Mouse (Mus musculus) thymus, adult 2 months (tissue): ENCODE data around the gene Pofut1. TPM values are rescaled to one million over a fixed set of nuclear protein-coding genes. Genes with fewer than 3 reads are reported as not detected.

ENCODE experiments used
- DNase-seq: peaks from one replicate; pipeline ENCODE4 v3.0.0; 2021
- H3K27ac ChIP-seq: fragments of 200-500 bp; 2 replicates; pipeline ENCODE4 v1.5.1; 2012; ENCODE audit warnings: low read length, control low read depth; ENCODE audit not compliant: control insufficient read depth, insufficient read depth
- H3K27me3 ChIP-seq: fragments of 200-500 bp; 2 replicates; pipeline ENCODE4 v1.6.1; 2012; ENCODE audit warnings: mild to moderate bottlenecking, low read length, moderate library complexity, mixed read lengths; ENCODE audit not compliant: control insufficient read depth, insufficient read depth
- H3K36me3 ChIP-seq: fragments of 200-500 bp; 2 replicates; pipeline ENCODE4 v1.6.1; 2012; ENCODE audit warnings: mild to moderate bottlenecking, low read length, moderate library complexity; ENCODE audit not compliant: control insufficient read depth, insufficient read depth
- H3K4me1 ChIP-seq: fragments of 200-500 bp; replicated peaks from 2 replicates; pipeline ENCODE4 v1.6.1; 2012; ENCODE audit warnings: low read length; ENCODE audit not compliant: control insufficient read depth, insufficient read depth
- H3K4me3 ChIP-seq: fragments of 200-500 bp; 2 replicates; pipeline ENCODE4 v1.5.1; 2012; ENCODE audit warnings: mild to moderate bottlenecking, low read length, control low read depth, moderate library complexity; ENCODE audit not compliant: control insufficient read depth, insufficient read depth
- CTCF ChIP-seq: fragments of 200-500 bp; IDR thresholded peaks from 2 replicates; pipeline ENCODE4 v1.5.1; 2012; ENCODE audit warnings: mild to moderate bottlenecking, control low read depth, low read length, moderate library complexity, borderline replicate concordance; ENCODE audit not compliant: control insufficient read depth, poor library complexity, insufficient read depth; ENCODE audit errors: extremely low read depth
- POLR2A ChIP-seq: fragments of 200-500 bp; IDR thresholded peaks from 2 replicates; pipeline ENCODE4 v1.6.1; 2012; ENCODE audit warnings: mild to moderate bottlenecking, low read length, control low read depth, moderate library complexity; ENCODE audit not compliant: control insufficient read depth, poor library complexity, insufficient read depth; ENCODE audit errors: extremely low read depth
- WGBS: fragments of 180-500 bp; shearing (Covaris S2); methylation state at CpG from one replicate; pipeline ENCODE4 v1.1.7; 2018; 5-methylcytosine and 5-hydroxymethylcytosine counted together
- polyA plus RNA-seq: library from polyadenylated mRNA; depleted of rRNA; stranded (reverse); fragments of >200 nt; gene quantifications from 2 replicates; pipeline ENCODE4 v1.2.3, GENCODE M21; 2012

Pofut1 gene
- polyA plus RNA-seq, 1 experiment: 30.2 TPM

DNA sequence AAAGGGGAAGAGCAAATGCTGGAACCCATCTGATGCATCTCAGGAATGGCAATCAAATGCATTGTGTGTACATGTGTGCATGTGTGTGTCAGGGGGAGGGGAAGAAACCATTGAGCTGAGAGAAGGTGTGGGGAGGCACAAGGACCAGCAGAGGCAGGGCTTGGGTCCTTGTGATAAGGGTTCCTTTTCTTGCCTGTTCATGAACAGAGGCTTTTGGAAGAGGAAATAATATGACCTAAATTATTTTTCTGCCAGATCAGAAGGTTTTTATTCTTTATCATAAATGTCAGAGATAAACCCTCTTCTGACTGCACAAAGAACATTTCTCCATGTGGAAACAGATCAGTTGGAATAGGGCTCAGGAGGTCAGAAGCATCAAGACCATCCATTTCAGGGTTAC is 19.2 kb upstream of the Pofut1 start:
- no peak overlapping the region for H3K4me3 ChIP-seq
- H3K27ac ChIP-seq: no peak overlapping the region
- no peak for TF ChIP-seq CTCF
- DNase-seq: no peak
- H3K27me3 ChIP-seq: no peaks in the 10 kb centered on the region
- H3K36me3 ChIP-seq: no peaks in the 10 kb centered on the region
- peaks cover 11% of the 10 kb centered on the region for H3K4me1 ChIP-seq

DNA sequence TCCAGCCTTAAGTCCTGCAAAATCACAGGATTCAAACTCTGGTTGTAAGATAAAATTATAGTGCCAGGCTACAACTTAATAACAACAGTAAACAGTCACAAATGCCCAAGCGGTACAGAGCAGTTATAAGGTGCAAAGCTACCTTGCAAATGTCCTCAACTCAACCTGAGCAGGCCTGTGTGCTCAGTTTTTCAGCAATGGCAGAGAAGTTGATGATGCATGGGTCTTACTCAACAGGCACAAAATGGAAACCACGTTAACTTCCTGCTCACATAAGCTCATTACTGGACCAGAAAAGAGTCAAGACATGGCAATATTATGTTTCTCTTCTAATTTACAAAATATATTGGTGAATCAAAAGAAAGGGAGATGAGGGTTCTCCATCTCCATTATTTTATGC is 18.8 kb upstream of the Pofut1 start:
- H3K4me3 ChIP-seq: no peak overlapping the region
- H3K27ac ChIP-seq: no peak overlapping the region

DNA sequence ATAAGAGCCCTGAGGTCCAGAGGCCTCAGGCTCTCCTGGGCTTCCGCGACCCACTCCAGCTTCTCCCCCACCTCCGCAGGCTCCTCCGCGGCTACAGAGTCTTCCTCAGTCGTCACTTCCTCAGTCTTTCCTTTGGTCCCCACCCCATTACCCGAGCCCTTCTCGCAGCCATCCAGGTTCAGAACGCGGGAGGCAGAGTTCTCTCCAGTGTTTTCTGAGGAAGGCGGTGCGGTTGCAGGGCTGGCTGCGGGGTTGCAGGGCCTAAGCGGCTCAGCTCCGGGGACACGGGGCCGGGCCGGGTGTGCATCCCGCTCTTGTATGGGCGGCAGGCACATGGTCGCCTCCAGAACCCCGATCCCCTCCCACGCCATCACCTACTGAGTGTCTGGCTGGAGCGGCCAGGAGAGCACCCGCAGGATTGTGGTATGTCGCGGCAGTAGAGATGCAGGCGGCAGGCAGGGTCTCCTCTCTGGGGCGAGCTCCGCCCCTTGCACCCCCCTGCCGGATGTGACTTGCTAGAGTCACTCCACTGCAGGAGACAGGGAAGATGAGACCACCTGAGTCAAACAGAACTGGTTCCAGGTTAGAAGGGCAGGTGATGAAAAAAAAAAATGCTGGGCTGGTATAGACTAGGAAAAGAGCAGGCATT is 16.3 kb upstream of the Pofut1 start, which contains the start of gene Tspyl3:
TSS of gene Tspyl3 (minus strand) at position 496 of the 649 bp plus-strand sequence.
- no peaks in the 10 kb centered on the region for H3K27me3 ChIP-seq
- H3K36me3 ChIP-seq: peaks cover 4% of the 10 kb centered on the region
- peaks cover 11% of the 10 kb centered on the region for H3K4me1 ChIP-seq
- peak; percentile 80 for DNase-seq
- WGBS: under 1% methylated on average over 31 of the region's 31 CpGs
- peak within 1 kb of the TSS; percentile 77 for H3K27ac ChIP-seq
- TF ChIP-seq POLR2A (no peak), CTCF (no peak; the same call in 1 of the 2 replicates)
- peak within 1 kb of the TSS; percentile 99 for H3K4me3 ChIP-seq

More for the DNA sequence above, 18.8 kb upstream of the Pofut1 start:
- no peak for DNase-seq
- H3K27me3 ChIP-seq: no peaks in the 10 kb centered on the region
- H3K4me1 ChIP-seq: peaks cover 11% of the 10 kb centered on the region
- no peaks in the 10 kb centered on the region for H3K36me3 ChIP-seq
- TF ChIP-seq CTCF (no peak), POLR2A (no peak)
- 88% methylated on average over 2 of the region's 2 CpGs for WGBS

DNA sequence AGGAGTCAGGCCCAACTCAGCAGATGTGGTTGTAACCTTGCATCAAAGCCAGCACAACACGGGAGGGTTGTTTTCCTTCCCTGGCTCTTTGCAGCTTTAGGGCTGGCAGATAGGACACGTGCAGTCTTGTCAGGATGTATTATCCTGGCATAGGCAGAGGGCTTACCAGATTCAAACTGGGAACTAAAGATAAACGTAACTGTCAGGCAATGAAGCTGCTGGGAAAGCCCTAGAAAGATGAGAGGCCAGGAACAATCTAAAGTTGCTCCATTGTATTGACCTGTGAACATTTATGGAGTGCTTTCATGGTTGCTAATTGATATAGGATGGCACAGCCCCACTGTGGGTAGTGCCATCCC is 15.8 kb upstream of the Pofut1 start:
- no peak for DNase-seq
- H3K4me3 ChIP-seq: peak overlapping the region; percentile 99
- no peak for TF ChIP-seq CTCF
- TF ChIP-seq POLR2A: no peak
- H3K27me3 ChIP-seq: no peaks in the 10 kb centered on the region
- peaks cover 9% of the 10 kb centered on the region for H3K36me3 ChIP-seq
- 0 out of 2 replicates have a peak overlapping the region, but pooled peaks have one; percentile 32 for H3K27ac ChIP-seq
- H3K4me1 ChIP-seq: peaks cover 11% of the 10 kb centered on the region
- WGBS: 15% methylated on average over 3 of the region's 3 CpGs

DNA sequence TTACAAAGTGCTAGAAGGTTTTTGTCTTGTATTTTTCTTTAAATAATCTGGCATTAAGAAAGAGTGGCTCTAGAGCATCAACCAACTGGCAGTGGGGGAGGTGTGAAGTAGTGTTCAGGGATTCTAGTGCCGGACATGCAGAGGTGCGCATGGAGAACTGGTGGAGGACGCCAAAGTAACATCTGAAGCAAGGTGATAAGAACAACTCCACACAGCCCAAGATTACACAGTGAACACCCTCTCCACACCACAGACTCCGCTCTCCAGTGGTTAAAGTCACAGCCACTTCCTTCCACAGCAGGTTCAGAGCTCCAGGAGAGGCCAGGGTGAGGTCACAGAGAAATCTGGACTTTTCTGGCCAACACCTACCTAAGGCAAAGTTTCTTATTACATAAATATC is 13.4 kb upstream of the Pofut1 start:
- H3K4me3 ChIP-seq: no peak overlapping the region
- no peak for TF ChIP-seq CTCF
- TF ChIP-seq POLR2A: no peak
- 59% methylated on average over 4 of the region's 4 CpGs for WGBS
- H3K27ac ChIP-seq: no peak overlapping the region
- H3K36me3 ChIP-seq: peaks cover 33% of the 10 kb centered on the region
- H3K4me1 ChIP-seq: peaks cover 11% of the 10 kb centered on the region
- H3K27me3 ChIP-seq: no peaks in the 10 kb centered on the region
- DNase-seq: no peak

DNA sequence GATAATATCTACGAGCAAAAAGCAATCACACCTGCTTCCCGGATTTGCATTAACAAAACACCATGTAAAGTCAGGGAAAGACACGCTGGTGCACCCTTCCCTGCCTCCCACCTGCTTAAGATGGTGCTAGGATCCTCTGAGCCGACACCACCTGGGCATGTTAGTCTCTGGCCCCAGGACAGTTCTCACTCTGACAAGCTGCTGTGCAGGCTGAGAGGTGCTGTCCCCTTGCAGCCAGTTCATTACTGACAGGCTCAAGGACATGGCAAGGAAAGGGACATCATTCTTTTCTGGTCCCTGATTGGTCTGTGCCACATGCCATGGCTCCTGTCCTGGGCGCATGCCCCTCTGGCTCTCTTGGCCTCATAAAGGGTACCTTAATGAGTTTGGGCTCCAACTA is 12.8 kb upstream of the Pofut1 start:
- no peaks in the 10 kb centered on the region for H3K27me3 ChIP-seq
- no peak overlapping the region for H3K4me3 ChIP-seq
- peaks cover 9% of the 10 kb centered on the region for H3K4me1 ChIP-seq
- 89% methylated on average over 5 of the region's 5 CpGs for WGBS
- DNase-seq: no peak
- H3K27ac ChIP-seq: no peak overlapping the region
- TF ChIP-seq POLR2A: no peak
- no peak for TF ChIP-seq CTCF
- H3K36me3 ChIP-seq: peaks cover 39% of the 10 kb centered on the region

DNA sequence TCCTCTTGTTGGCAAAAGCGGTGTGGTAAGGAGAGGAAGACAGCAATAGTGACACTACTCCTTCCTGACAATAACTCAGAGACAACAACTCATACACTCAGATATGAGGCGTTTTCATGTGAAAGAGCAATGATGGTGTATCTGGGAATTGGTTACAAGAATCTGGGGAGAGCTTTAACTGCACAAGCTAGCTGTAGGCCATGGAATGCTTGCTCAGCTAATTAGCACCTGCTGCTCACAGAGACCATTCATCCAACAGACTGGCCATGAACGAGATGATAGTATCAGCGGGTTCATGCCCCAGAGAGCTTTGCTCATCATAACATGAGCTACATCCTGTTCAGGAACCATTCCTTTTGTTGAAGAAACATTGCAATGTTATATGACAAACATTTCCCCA is 4.1 kb upstream of the Pofut1 start:
- H3K4me3 ChIP-seq: no peak overlapping the region
- peaks cover 39% of the 10 kb centered on the region for H3K36me3 ChIP-seq
- peaks cover 7% of the 10 kb centered on the region for H3K4me1 ChIP-seq
- 88% methylated on average over 4 of the region's 4 CpGs for WGBS
- no peak for TF ChIP-seq CTCF
- TF ChIP-seq POLR2A: no peak
- no peaks in the 10 kb centered on the region for H3K27me3 ChIP-seq
- no peak overlapping the region for H3K27ac ChIP-seq
- no peak for DNase-seq
